Mouse (Mus musculus) liver, adult 2 months (tissue): ENCODE data around the gene Tmprss11b. TPM values are rescaled to one million over a fixed set of nuclear protein-coding genes. Genes with fewer than 3 reads are reported as not detected.

Experiments used
- DNase-seq: peaks from one replicate; pipeline ENCODE4 v3.0.0-alpha.2; 2011; ENCODE audit warnings: low read depth, low spot score; ENCODE audit errors: extremely low read depth
- H3K27ac ChIP-seq: fragments of 200-500 bp; replicated peaks from 2 replicates; pipeline ENCODE4 v1.5.1; 2012; ENCODE audit warnings: low read depth, mild to moderate bottlenecking, control low read depth, inconsistent platforms, low read length; ENCODE audit not compliant: insufficient read depth
- H3K27me3 ChIP-seq: fragments of 200-500 bp; 2 replicates; pipeline ENCODE4 v1.6.1; 2012; ENCODE audit warnings: mild to moderate bottlenecking, moderate library complexity, low read length, inconsistent platforms; ENCODE audit not compliant: control insufficient read depth, insufficient read depth
- H3K36me3 ChIP-seq: fragments of 200-500 bp; 2 replicates; pipeline ENCODE4 v1.6.1; 2012; ENCODE audit warnings: low read length, inconsistent platforms; ENCODE audit not compliant: control insufficient read depth, insufficient read depth
- H3K4me1 ChIP-seq: fragments of 200-500 bp; 2 replicates; pipeline ENCODE4 v1.6.1; 2011; ENCODE audit warnings: low read length; ENCODE audit not compliant: control insufficient read depth, insufficient read depth
- H3K4me3 ChIP-seq: fragments of 200-500 bp; 2 replicates; pipeline ENCODE4 v1.5.1; 2011; ENCODE audit warnings: low read depth, mild to moderate bottlenecking, control low read depth, low read length, moderate library complexity; ENCODE audit not compliant: insufficient read depth
- H3K79me2 ChIP-seq: fragments of 200-500 bp; 2 replicates; pipeline ENCODE4 v1.6.1; 2012; ENCODE audit warnings: inconsistent platforms, mild to moderate bottlenecking, low read length, moderate library complexity; ENCODE audit not compliant: control insufficient read depth, insufficient read depth
- H3K9ac ChIP-seq: fragments of 200-500 bp; 2 replicates; pipeline ENCODE4 v1.6.1; 2012; ENCODE audit warnings: low read depth, mild to moderate bottlenecking, control low read depth, inconsistent platforms, low read length
- CTCF ChIP-seq: fragments of 200-500 bp; IDR thresholded peaks from 2 replicates; pipeline ENCODE4 v1.5.1; 2011; ENCODE audit warnings: low read depth, low read length, control low read depth
- POLR2A ChIP-seq: fragments of 200-500 bp; IDR thresholded peaks from 2 replicates; pipeline ENCODE4 v1.6.1; 2011; ENCODE audit warnings: low read length, control low read depth; ENCODE audit not compliant: insufficient read depth; ENCODE audit errors: extremely low read depth
- WGBS: fragments of 180-500 bp; shearing (Covaris S2); methylation state at CpG from one replicate; pipeline ENCODE4 v1.1.7; 2018; 5-methylcytosine and 5-hydroxymethylcytosine counted together
- polyA plus RNA-seq: library from polyadenylated mRNA; depleted of rRNA; stranded (reverse); fragments of >200 nt; gene quantifications from 2 replicates; pipeline ENCODE4 v1.2.3, GENCODE M21; 2012; rRNA removed
- total RNA-seq: library from RNA; depleted of rRNA; stranded (reverse); fragments of >200 nt; gene quantifications from 2 replicates; pipeline ENCODE4 v1.2.3, GENCODE M21; 2014; rRNA removed

Gene Tmprss11b
- not detected in 2 replicates for total RNA-seq
- polyA plus RNA-seq, result not detected in 2 replicates

DNA sequence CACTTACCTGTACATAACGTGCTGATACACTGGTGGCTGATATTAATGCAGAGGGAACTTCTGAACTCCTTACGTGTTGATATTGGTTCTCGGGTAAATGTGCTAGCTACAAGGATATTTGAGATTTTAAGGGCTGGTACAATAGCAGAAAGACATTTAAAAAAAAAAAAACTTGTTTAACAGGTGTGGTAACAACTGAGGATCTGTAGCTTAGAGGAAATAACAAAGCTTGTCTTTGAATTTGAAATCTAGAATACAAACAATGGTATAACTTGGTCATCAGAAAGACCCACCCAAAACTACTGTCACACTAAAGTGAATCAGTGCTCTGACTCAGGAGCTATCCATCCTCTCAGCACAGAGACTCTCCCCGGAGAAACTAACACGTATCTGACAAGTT is at the start of gene Tmprss11b:
Gene Tmprss11b (minus strand): TSS at position 101 of the 400 bp plus-strand sequence.
- Histone ChIP-seq H3K36me3 (no peaks in the 10 kb centered on the region), H3K4me3 (no peak within 1 kb of the TSS), H3K27ac (no peak within 1 kb of the TSS), H3K27me3 (no peaks in the 10 kb centered on the region), H3K79me2 (no peaks in the 10 kb centered on the region), H3K4me1 (no peaks in the 10 kb centered on the region), H3K9ac (no peak within 1 kb of the TSS)
- TF ChIP-seq CTCF (no peak), POLR2A (no peak)
- no peak for DNase-seq
- WGBS, result 75% methylated on average over 5 of the region's 5 CpGs

GRCm38 (mm10) chr5:86725021-86725420 is 48.9 kb upstream of the Tmprss11b start:
- DNase-seq, result peak; percentile 95
- TF ChIP-seq CTCF, result no peak
- TF ChIP-seq POLR2A, result no peak
- no peak overlapping the region for H3K4me3 ChIP-seq
- H3K27me3 ChIP-seq, result no peaks in the 10 kb centered on the region
- H3K27ac ChIP-seq, result peak overlapping the region; percentile 88
- no peak overlapping the region for H3K9ac ChIP-seq
- no peaks in the 10 kb centered on the region for H3K36me3 ChIP-seq
- peaks cover 4% of the 10 kb centered on the region; the same call in 1 of the 2 replicates for H3K4me1 ChIP-seq
- H3K79me2 ChIP-seq, result no peaks in the 10 kb centered on the region

DNA sequence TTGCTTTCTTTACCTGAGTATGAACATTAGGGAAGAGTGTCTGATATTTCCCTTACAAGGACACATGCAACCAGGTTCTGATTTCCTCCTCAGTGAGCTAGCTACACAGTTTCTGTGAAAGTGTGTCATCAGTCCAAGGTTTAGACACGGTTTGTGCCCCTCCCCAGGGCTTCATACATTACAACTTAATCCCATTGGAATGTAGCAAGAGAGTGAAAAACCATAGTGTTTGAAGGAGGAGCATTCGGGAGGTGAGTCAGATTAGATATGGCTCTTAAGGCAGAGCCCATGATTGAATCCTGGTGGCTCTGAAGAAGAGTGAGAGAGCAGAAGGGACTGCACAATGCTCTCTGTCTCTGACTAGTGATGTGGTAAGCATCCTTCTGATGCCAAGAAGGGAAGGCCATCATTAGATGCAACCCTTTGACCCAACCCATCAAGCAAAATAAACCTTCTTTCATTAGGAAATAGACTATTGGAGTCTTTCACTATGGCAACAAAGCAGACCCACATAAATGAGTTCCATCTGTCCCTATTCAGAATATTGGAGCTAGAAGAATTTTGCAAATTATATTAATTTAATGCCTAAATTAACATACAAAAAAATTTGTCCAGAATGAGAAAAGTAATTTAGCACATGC is 46.8 kb upstream of the Tmprss11b start:
- Histone ChIP-seq H3K9ac (no peak overlapping the region), H3K4me1 (peaks cover 4% of the 10 kb centered on the region; the same call in 1 of the 2 replicates), H3K79me2 (no peaks in the 10 kb centered on the region), H3K27ac (no peak overlapping the region), H3K36me3 (no peaks in the 10 kb centered on the region), H3K27me3 (no peaks in the 10 kb centered on the region), H3K4me3 (no peak overlapping the region)
- DNase-seq, result no peak
- TF ChIP-seq POLR2A (no peak), CTCF (no peak)
- WGBS, result 62% methylated on average over 2 of the region's 2 CpGs

- WGBS, result 77% methylated on average over 2 of the region's 2 CpGs
- no peak for DNase-seq
- Histone ChIP-seq H3K36me3 (no peaks in the 10 kb centered on the region), H3K79me2 (no peaks in the 10 kb centered on the region), H3K4me1 (no peaks in the 10 kb centered on the region), H3K27me3 (no peaks in the 10 kb centered on the region), H3K27ac (no peak overlapping the region), H3K4me3 (no peak overlapping the region), H3K9ac (no peak overlapping the region)
- TF ChIP-seq CTCF (no peak), POLR2A (no peak)
These were observed 38.8 kb upstream of the Tmprss11b start for GRCm38 (mm10) chr5:86714967-86715366.

GRCm38 (mm10) chr5:86704923-86705322 is 28.8 kb upstream of the Tmprss11b start:
- Histone ChIP-seq H3K36me3 (no peaks in the 10 kb centered on the region), H3K4me3 (no peak overlapping the region), H3K27ac (no peak overlapping the region), H3K27me3 (no peaks in the 10 kb centered on the region), H3K79me2 (no peaks in the 10 kb centered on the region), H3K9ac (no peak overlapping the region), H3K4me1 (no peaks in the 10 kb centered on the region)
- no peak for TF ChIP-seq CTCF
- no peak for TF ChIP-seq POLR2A
- no peak for DNase-seq
- 86% methylated on average over 3 of the region's 3 CpGs for WGBS

GRCm38 (mm10) chr5:86684667-86685066 is 8.5 kb upstream of the Tmprss11b start:
- DNase-seq, result peak; percentile 43

More at GRCm38 (mm10) chr5:86684667-86685066, 8.5 kb upstream of the Tmprss11b start:
- H3K4me3 ChIP-seq, result no peak overlapping the region
- H3K27me3 ChIP-seq, result no peaks in the 10 kb centered on the region
- H3K9ac ChIP-seq, result no peak overlapping the region
- 53% methylated on average over 4 of the region's 4 CpGs for WGBS
- TF ChIP-seq CTCF, result peak; percentile 86
- TF ChIP-seq POLR2A, result no peak
- H3K27ac ChIP-seq, result no peak overlapping the region
- H3K36me3 ChIP-seq, result no peaks in the 10 kb centered on the region
- H3K79me2 ChIP-seq, result no peaks in the 10 kb centered on the region
- no peaks in the 10 kb centered on the region for H3K4me1 ChIP-seq
